In genomic region chr14:36135749-36136148, GRCm38 (mm10) we compare ENCODE assay signal across 25 mouse cellular contexts. TPM values are rescaled to one million over a fixed set of nuclear protein-coding genes. Genes with fewer than 3 reads are reported as not detected.
"Had no signal": no experiment of that assay in that cellular context is flagged by ENCODE, and none has a peak within 500 bp of the region (broad histone marks: within the 10 kb centered on the region; RNA-seq: fewer than 3 reads in every experiment).

No protein-coding gene starts in this region.

- H3K9ac ChIP-seq: kidney, embryonic 15.5 days; limb, embryonic 15.5 days; liver, embryonic 12.5 days; lung, embryonic 14.5 days; neural tube, embryonic 15.5 days had no signal

- H3K36me3 ChIP-seq: kidney, embryonic 15.5 days; limb, embryonic 15.5 days; liver, embryonic 12.5 days; neural tube, embryonic 15.5 days had no signal

- ATAC-seq: liver, embryonic 12.5 days had no signal

- H3K4me3 ChIP-seq: kidney, embryonic 15.5 days; left cerebral cortex, adult 2 months; limb, embryonic 15.5 days; liver, embryonic 12.5 days; myocyte; neural tube, embryonic 15.5 days had no signal

- H3K9me3 ChIP-seq: kidney, embryonic 15.5 days; limb, embryonic 15.5 days; liver, embryonic 12.5 days; neural tube, embryonic 15.5 days had no signal

- H3K27me3 ChIP-seq: kidney, embryonic 15.5 days; limb, embryonic 15.5 days; liver, embryonic 12.5 days; neural tube, embryonic 15.5 days had no signal

- H3K4me1 ChIP-seq: kidney, embryonic 15.5 days; limb, embryonic 15.5 days; liver, embryonic 12.5 days; neural tube, embryonic 15.5 days had no signal

- DNase-seq: kidney, adult 2 months; kidney, postnatal 14 days; lung, embryonic 14.5 days; lung, postnatal 10 days; lung, postnatal 4 days; right cerebral cortex, adult 18-20 months; right cerebral cortex, postnatal 25 days; thymus, postnatal 4 days had no signal

- H3K4me2 ChIP-seq: kidney, embryonic 15.5 days; limb, embryonic 15.5 days; liver, embryonic 12.5 days; lung, embryonic 14.5 days; neural tube, embryonic 15.5 days had no signal

- H3K27ac ChIP-seq: kidney, embryonic 15.5 days; left cerebral cortex, adult 2 months; limb, embryonic 15.5 days; liver, embryonic 12.5 days; neural tube, embryonic 15.5 days had no signal

RNA-seq across cellular contexts. Expression of gene 4930474N05Rik, which starts 41.0 kb away (rescaled TPM):
- total RNA-seq: layer of hippocampus, adult 8-10 months; layer of hippocampus, postnatal 14 days; left cerebral cortex, adult 2 months; left cerebral cortex, postnatal 25 days; megakaryocyte, adult 5-6 weeks had no signal
- polyA plus RNA-seq: kidney, adult 2 months; kidney, embryonic 15.5 days; large intestine, adult 2 months; limb, embryonic 11.5 days; limb, embryonic 15.5 days; liver, embryonic 12.5 days; liver, embryonic 16.5 days; lung, embryonic 14.5 days; myocyte; neural tube, embryonic 11.5 days; neural tube, embryonic 15.5 days; small intestine, adult 2 months; stomach, embryonic 16.5 days; thymus, postnatal 0 days had no signal
